Mouse (Mus musculus) heart, adult 2 months (tissue): ENCODE measurements around the gene Dmpk. TPM values are rescaled to one million over a fixed set of nuclear protein-coding genes. Genes with fewer than 3 reads are reported as not detected.
A peak's percentile ranks its signal among the peaks of the same experiment; 100 is the strongest.

Experiments used
- DNase-seq, 2 experiments: peaks; one replicate each; pipeline ENCODE4 v3.0.0; 2021
- H3K27ac ChIP-seq: fragments of 200-600 bp; 2 replicates; pipeline ENCODE4 v1.8.1; 2022
- H3K27me3 ChIP-seq: fragments of 200-500 bp; 2 replicates; pipeline ENCODE4 v1.6.1; 2012; ENCODE audit warnings: mild to moderate bottlenecking, low read length, inconsistent platforms, mixed read lengths; ENCODE audit not compliant: control insufficient read depth, insufficient read depth
- H3K36me3 ChIP-seq: fragments of 200-500 bp; 2 replicates; pipeline ENCODE4 v1.6.1; 2012; ENCODE audit warnings: low read length, inconsistent platforms; ENCODE audit not compliant: control insufficient read depth, insufficient read depth
- H3K4me1 ChIP-seq: fragments of 200-500 bp; 2 replicates; pipeline ENCODE4 v1.6.1; 2011; ENCODE audit warnings: low read length; ENCODE audit not compliant: control insufficient read depth, insufficient read depth
- H3K4me3 ChIP-seq: fragments of 200-600 bp; 2 replicates; pipeline ENCODE4 v1.8.1; 2022
- H3K79me2 ChIP-seq: fragments of 200-500 bp; replicated peaks from 2 replicates; pipeline ENCODE4 v1.6.1; 2012; ENCODE audit warnings: mild to moderate bottlenecking, inconsistent platforms, low read length, moderate library complexity, mixed read lengths; ENCODE audit not compliant: control insufficient read depth, insufficient read depth
- H3K9ac ChIP-seq: fragments of 200-500 bp; 2 replicates; pipeline ENCODE4 v1.6.1; 2012; ENCODE audit warnings: low read depth, mild to moderate bottlenecking, control low read depth, inconsistent platforms, low read length, mixed read lengths
- CTCF ChIP-seq: fragments of 200-600 bp; IDR thresholded peaks from 2 replicates; pipeline ENCODE4 v1.8.1; 2022; ENCODE audit warnings: antibody characterized with exemption, mild to moderate bottlenecking, moderate library complexity
- EP300 ChIP-seq: fragments of 200-500 bp; IDR thresholded peaks from 2 replicates; pipeline ENCODE4 v1.6.1; 2011; ENCODE audit warnings: low read depth, low read length, control low read depth; ENCODE audit not compliant: insufficient read depth
- POLR2A ChIP-seq: fragments of 200-500 bp; IDR thresholded peaks from 2 replicates; pipeline ENCODE4 v1.6.1; 2011; ENCODE audit warnings: mild to moderate bottlenecking, low read depth, low read length, control low read depth; ENCODE audit not compliant: insufficient read depth
- WGBS: fragments of 180-500 bp; shearing (Covaris S2); methylation state at CpG from one replicate; pipeline ENCODE4 v1.1.7; 2018; 5-methylcytosine and 5-hydroxymethylcytosine counted together
- intact Hi-C: fragments of 180-260 bp; cut with DNase I; formaldehyde crosslinking; loops from one replicate; pipeline ENCODE4 v1.15.1; 2025
- long read RNA-seq: library from polyadenylated mRNA; stranded (forward); transcript quantifications from one replicate; pipeline ENCODE4 v2.0.0, GENCODE M21; 2021
- polyA plus RNA-seq: library from polyadenylated mRNA; depleted of rRNA; stranded (reverse); fragments of >200 nt; gene quantifications from 2 replicates; pipeline ENCODE4 v1.2.3, GENCODE M21; 2012; rRNA removed
- total RNA-seq, 2 experiments: library from RNA; stranded (reverse); gene quantifications; 2 replicates each; pipeline ENCODE4 v1.2.3; 2021

Gene Dmpk
- total RNA-seq: 100 to 1,000 TPM; 482 to 516 TPM
- 1,225 and 1,460 TPM in 2 replicates for polyA plus RNA-seq
- long read RNA-seq, transcript Dmpk-201 (15 exons, 2,761 nt): major isoform, 89 of 399 reads
- long read RNA-seq, partial matches to known transcripts: 48 of 399 reads
- long read RNA-seq, other reads (novel, unspliced or antisense): 255 of 399 reads

- H3K27me3 ChIP-seq: no peaks in the 10 kb centered on the region
- WGBS: 23% methylated on average over 10 of the region's 10 CpGs
- peaks cover 3% of the 10 kb centered on the region for H3K36me3 ChIP-seq
- H3K4me3 ChIP-seq: peak within 1 kb of the TSS; percentile 48
- H3K27ac ChIP-seq: peak within 1 kb of the TSS; percentile 97
- no peaks in the 10 kb centered on the region for H3K79me2 ChIP-seq
- no peak for TF ChIP-seq EP300
- TF ChIP-seq CTCF: no peak
- peak; percentile 85 for TF ChIP-seq POLR2A
- peak within 1 kb of the TSS; percentile 87 for H3K9ac ChIP-seq
- intact Hi-C loops: no loop called here
- peaks cover 5% of the 10 kb centered on the region for H3K4me1 ChIP-seq
- peak; percentile 70 to 77 for DNase-seq
These were observed at the start of gene Dmpk for GRCm38 (mm10) chr7:19083701-19084100. TSS of gene Dmpk (plus strand) at chr7:19083849.

GRCm38 (mm10) chr7:19044616-19045015 lies 39.0 kb upstream of the Dmpk start:
- no peaks in the 10 kb centered on the region for H3K79me2 ChIP-seq
- H3K27me3 ChIP-seq: no peaks in the 10 kb centered on the region
- TF ChIP-seq EP300 (no peak), POLR2A (no peak), CTCF (no peak)
- H3K27ac ChIP-seq: no peak overlapping the region
- H3K9ac ChIP-seq: no peak overlapping the region
- H3K4me1 ChIP-seq: no peaks in the 10 kb centered on the region
- no peak for DNase-seq
- no peaks in the 10 kb centered on the region for H3K36me3 ChIP-seq
- 98% methylated on average over 6 of the region's 6 CpGs for WGBS
- intact Hi-C loops: no loop called here
- no peak overlapping the region for H3K4me3 ChIP-seq

GRCm38 (mm10) chr7:19046286-19047069 lies 37.2 kb upstream of the Dmpk start:
- WGBS: 85% methylated on average over 11 of the region's 11 CpGs
- H3K4me1 ChIP-seq: no peaks in the 10 kb centered on the region
- DNase-seq: peak in 1 of 2 experiments; percentile 34
- no peak overlapping the region for H3K9ac ChIP-seq
- no peaks in the 10 kb centered on the region for H3K27me3 ChIP-seq
- TF ChIP-seq EP300 (no peak), POLR2A (no peak), CTCF (no peak)
- intact Hi-C loops: no loop called here
- no peak overlapping the region for H3K27ac ChIP-seq
- no peaks in the 10 kb centered on the region for H3K36me3 ChIP-seq
- H3K79me2 ChIP-seq: no peaks in the 10 kb centered on the region
- H3K4me3 ChIP-seq: no peak overlapping the region

- no peak for DNase-seq
- intact Hi-C loops: no loop called here
- Histone ChIP-seq H3K4me3 (no peak overlapping the region), H3K27ac (no peak overlapping the region), H3K79me2 (no peaks in the 10 kb centered on the region), H3K9ac (no peak overlapping the region), H3K36me3 (no peaks in the 10 kb centered on the region), H3K27me3 (no peaks in the 10 kb centered on the region), H3K4me1 (no peaks in the 10 kb centered on the region)
- 84% methylated on average over 14 of the region's 14 CpGs for WGBS
- no peak for TF ChIP-seq CTCF
- TF ChIP-seq POLR2A: no peak
- no peak for TF ChIP-seq EP300
These were observed 35.6 kb upstream of the Dmpk start for GRCm38 (mm10) chr7:19048006-19048527.

GRCm38 (mm10) chr7:19049252-19049651 lies 34.4 kb upstream of the Dmpk start:
- DNase-seq: no peak
- no peak overlapping the region for H3K9ac ChIP-seq
- H3K27me3 ChIP-seq: no peaks in the 10 kb centered on the region
- no peak overlapping the region for H3K27ac ChIP-seq
- no peaks in the 10 kb centered on the region for H3K4me1 ChIP-seq
- 89% methylated on average over 5 of the region's 5 CpGs for WGBS
- no peak overlapping the region for H3K4me3 ChIP-seq
- H3K79me2 ChIP-seq: no peaks in the 10 kb centered on the region
- H3K36me3 ChIP-seq: no peaks in the 10 kb centered on the region
- no peak for TF ChIP-seq EP300
- TF ChIP-seq CTCF: no peak
- TF ChIP-seq POLR2A: no peak
- intact Hi-C loops: no loop called here

- 52% methylated on average over 8 of the region's 8 CpGs for WGBS
- Histone ChIP-seq H3K4me1 (no peaks in the 10 kb centered on the region), H3K36me3 (no peaks in the 10 kb centered on the region), H3K79me2 (no peaks in the 10 kb centered on the region), H3K9ac (no peak overlapping the region), H3K27me3 (no peaks in the 10 kb centered on the region), H3K27ac (no peak overlapping the region), H3K4me3 (no peak overlapping the region)
- no peak for DNase-seq
- TF ChIP-seq CTCF (no peak), POLR2A (no peak), EP300 (no peak)
- intact Hi-C loops: no loop called here
These were observed 33.5 kb upstream of the Dmpk start for GRCm38 (mm10) chr7:19050172-19050571.
